Mouse (Mus musculus): ENCODE measurements around the gene Ugt1a9.

- no peak for TF ChIP-seq TAL1 (IDR thresholded peaks at IDR 0.05; ENCODE audit: low read length)
- no peak for TF ChIP-seq GATA1 (IDR thresholded peaks at IDR 0.05; ENCODE audit: low read length)
Observed at GRCm38 (mm10) chr1:88260114-88260513, 189.5 kb downstream of the Ugt1a9 start.

Data from erythroblast, embryonic 14.5 days (primary cell).